ENCODE assay signal across 12 mouse cellular contexts in the genomic region with DNA sequence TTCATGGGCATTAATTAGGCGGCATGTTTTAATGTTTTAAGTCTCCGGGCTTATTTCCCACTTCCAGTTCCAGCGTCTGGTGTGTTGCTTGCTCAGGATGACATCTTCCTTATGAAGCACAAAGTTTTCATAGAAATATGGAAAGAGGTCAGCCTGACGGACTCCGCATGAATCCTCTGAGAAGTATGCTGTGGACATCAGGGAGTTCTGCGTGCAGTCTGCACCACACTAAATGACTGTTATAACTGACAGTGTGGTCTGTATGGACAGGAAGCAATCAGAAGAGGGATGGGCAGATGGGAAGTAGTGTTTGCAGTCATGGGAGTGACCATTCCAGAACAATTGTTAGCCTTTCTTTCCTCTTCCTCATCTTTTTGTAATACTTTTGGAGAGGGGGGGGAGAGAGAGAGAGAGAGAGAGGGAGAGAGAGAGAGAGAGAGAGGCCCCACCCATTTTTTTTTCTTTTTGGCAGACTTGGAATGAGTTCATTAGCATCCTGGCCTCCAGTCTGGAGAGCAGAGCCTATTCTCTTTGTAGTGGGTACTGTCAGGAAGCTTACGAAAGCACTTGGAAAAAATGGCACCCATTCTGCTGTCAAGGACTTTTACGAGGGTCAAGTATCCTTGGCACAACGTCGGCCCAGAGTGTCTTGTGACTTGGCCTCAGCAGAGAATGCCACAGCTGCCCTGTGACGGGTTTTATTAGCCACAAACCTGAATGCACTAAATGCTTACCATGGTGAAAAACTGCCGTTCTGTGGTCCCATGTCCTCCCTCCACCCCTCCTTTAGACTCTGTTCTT. TPM values are rescaled to one million over a fixed set of nuclear protein-coding genes. Genes with fewer than 3 reads are reported as not detected.
A peak's percentile ranks its signal among the peaks of the same experiment; 100 is the strongest.
DNase-seq lines count a peak whose midpoint lies in the region; TF ChIP-seq lines count a peak whose summit lies in the region.
"Had no signal": no experiment of that assay in that cellular context is flagged by ENCODE, and none has a peak within 500 bp of the region (broad histone marks: within the 10 kb centered on the region; RNA-seq: fewer than 3 reads in every experiment).

No protein-coding gene starts in this region.

- H3K4me2 ChIP-seq in myocyte (ENCODE audit: low read depth), result peak overlapping the region; percentile 76
- H3K4me2 ChIP-seq: embryonic facial prominence, embryonic 12.5 days had no signal

- peak; percentile 71 to 79 for DNase-seq in kidney, adult 8-10 months
- no peak for DNase-seq in kidney, postnatal 4 days
- DNase-seq in adrenal gland, postnatal 14 days, result peak; percentile 60
- DNase-seq in induced T-regulatory cell, adult 2 months (ENCODE audit: low read depth), result peak; percentile 33
- DNase-seq in urinary bladder, postnatal 14 days (ENCODE audit: low spot score), result no peak
- no peak for DNase-seq in cerebellum, postnatal 4 days (ENCODE audit: low spot score in 2 of 2)
- no peak for DNase-seq in right cerebral cortex, postnatal 36 days (ENCODE audit: low spot score in 2 of 2)
- DNase-seq: thymus, postnatal 25 days had no signal

- H3K79me2 ChIP-seq in myocyte (ENCODE audit: control insufficient read depth, insufficient read depth), result peaks cover 76% of the 10 kb centered on the region

- no peak overlapping the region for H3ac ChIP-seq in myocyte (ENCODE audit: control insufficient read depth, insufficient read length)

- H3K36me3 ChIP-seq in myocyte (ENCODE audit: control insufficient read depth, insufficient read depth), result no peaks in the 10 kb centered on the region
- H3K36me3 ChIP-seq: embryonic facial prominence, embryonic 12.5 days had no signal

- H3K4me3 ChIP-seq in myocyte, result no peak overlapping the region
- H3K4me3 ChIP-seq: embryonic facial prominence, embryonic 12.5 days; left cerebral cortex, adult 2 months had no signal

- TF ChIP-seq POLR2A in myocyte (IDR thresholded peaks at IDR 0.05; ENCODE audit: insufficient read length, low read depth), result peak; percentile 30

- no peaks in the 10 kb centered on the region for H3K27me3 ChIP-seq in myocyte (ENCODE audit: control insufficient read depth, insufficient read depth, insufficient read length)
- H3K27me3 ChIP-seq: embryonic facial prominence, embryonic 12.5 days had no signal

TF ChIP-seq in myocyte, 11 proteins besides CTCF, POLR2A, EP300 and RAD21:
- TF ChIP-seq MYOD1 (IDR thresholded peaks at IDR 0.05; ENCODE audit: control insufficient read depth in 1 of 3, insufficient read length in 2 of 3, low read depth in 2 of 3) (peak in 2 of 3 experiments; percentile 70 to 85), TCF12 (IDR thresholded peaks at IDR 0.05; ENCODE audit: insufficient read depth, poor library complexity, severe bottlenecking) (peak; percentile 66), USF1 (IDR thresholded peaks at IDR 0.05; ENCODE audit: low read depth) (no peak), CEBPB (IDR thresholded peaks at IDR 0.05; ENCODE audit: insufficient read depth, poor library complexity, severe bottlenecking) (0 out of 2 replicates have a peak, but pooled peaks have one; percentile 27), MYOG (IDR thresholded peaks at IDR 0.05; ENCODE audit: control insufficient read depth in 1 of 3, insufficient read depth in 1 of 3, insufficient read length in 2 of 3, low read depth in 2 of 3) (peak in 2 of 3 experiments; percentile 85 to 86)

RNA-seq across cellular contexts. Expression of a gene that starts 42.9 kb away (rescaled TPM):
- total RNA-seq in adrenal gland, postnatal 14 days (2021), result 21.3 and 22.5 TPM in 2 replicates
- polyA plus RNA-seq in myocyte (2012; fragmentation: generic; extraction: Trizol), result 26.5 TPM
- total RNA-seq: megakaryocyte progenitor cell, adult 5-6 weeks had no signal

Comparison
In these comparisons a context has a peak if more than half of its experiments do, and no peak if none do; other contexts are left out.
1. DNase-seq: peak in kidney, adult 8-10 months (2 of 2), adrenal gland, postnatal 14 days (single experiment) and induced T-regulatory cell, adult 2 months (single experiment); none in kidney, postnatal 4 days (0 of 2), urinary bladder, postnatal 14 days (single experiment), cerebellum, postnatal 4 days (0 of 2) and right cerebral cortex, postnatal 36 days (0 of 2).